Mouse (Mus musculus) ES-CJ7 (cell line): Measurements from ENCODE around the gene Arpc1b.

Experiments
- DNase-seq: peaks from one replicate; pipeline ENCODE4 v3.0.0; 2011; ENCODE audit warnings: low read depth, low spot score

The Arpc1b gene

GRCm38 (mm10) chr5:145161361-145161760 is 47.3 kb downstream of the Arpc1b start:
- DNase-seq = no peak

GRCm38 (mm10) chr5:145164710-145165109 is 50.7 kb downstream of the Arpc1b start:
- DNase-seq = peak; percentile 47

DNA sequence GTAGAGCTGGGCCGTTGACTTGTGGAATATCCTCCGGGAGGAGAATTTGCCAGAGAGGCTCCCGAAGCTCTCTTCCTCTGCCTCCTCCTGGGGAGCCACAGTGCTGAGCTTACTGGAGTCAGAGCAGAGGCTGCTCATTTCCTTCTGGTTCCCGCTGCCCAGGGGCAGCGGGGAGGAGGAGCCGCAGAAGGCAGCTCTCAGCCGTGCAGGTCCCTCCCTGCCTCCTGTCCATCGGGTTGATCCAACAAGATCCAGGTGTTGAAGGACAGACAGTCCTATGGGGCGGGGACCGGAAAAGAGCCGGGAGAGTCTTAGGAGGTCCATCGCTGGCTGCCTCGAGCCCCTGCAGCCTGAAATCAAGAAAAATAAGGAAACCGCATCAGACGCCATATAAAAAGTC is 51.2 kb downstream of the Arpc1b start:
- no peak for DNase-seq

DNA sequence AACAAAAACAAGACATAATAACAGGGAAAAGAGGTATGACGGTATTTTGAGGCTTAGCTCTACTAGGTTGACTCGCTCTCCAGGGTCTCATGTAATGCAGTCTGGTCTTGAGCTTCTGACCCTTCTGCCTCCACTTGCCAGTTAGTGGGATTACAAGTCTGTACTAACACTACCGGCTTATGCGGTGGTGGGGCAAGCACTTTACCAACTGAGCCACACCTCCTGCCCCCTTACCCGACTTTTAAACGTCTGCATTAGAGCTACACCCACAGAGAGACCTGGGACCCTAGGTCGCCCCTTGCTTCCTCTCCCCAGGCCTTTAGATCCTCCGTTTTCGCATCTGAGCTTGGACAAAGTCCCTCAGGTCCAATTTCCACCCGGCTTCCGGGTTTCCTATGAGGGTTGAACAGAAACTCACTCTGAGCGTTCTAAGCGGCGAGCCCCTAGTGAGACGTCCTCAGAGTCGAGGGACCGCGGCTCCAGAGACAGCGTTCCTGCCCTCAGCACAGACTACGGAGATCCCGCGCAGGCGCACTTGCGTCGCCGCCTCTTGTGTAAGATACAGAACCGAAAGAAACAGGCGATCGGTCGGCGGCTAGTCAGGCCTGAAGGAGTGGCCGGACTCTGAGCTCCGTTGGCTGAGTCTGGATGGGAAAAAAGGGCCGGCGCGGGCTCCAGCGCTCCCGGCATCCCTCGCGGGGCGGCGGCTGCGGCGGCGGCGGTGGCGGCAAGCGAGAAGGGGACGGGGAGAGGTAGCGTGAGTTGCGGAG is 52.7 kb downstream of the Arpc1b start, which contains the start of the genes Ptcd1 and Cpsf4:
Ptcd1 (minus strand) TSS at position 573 of the 770 bp plus-strand sequence.
Cpsf4 (plus strand) TSS at position 678 of the 770 bp plus-strand sequence.
- DNase-seq = peak; percentile 99

DNA sequence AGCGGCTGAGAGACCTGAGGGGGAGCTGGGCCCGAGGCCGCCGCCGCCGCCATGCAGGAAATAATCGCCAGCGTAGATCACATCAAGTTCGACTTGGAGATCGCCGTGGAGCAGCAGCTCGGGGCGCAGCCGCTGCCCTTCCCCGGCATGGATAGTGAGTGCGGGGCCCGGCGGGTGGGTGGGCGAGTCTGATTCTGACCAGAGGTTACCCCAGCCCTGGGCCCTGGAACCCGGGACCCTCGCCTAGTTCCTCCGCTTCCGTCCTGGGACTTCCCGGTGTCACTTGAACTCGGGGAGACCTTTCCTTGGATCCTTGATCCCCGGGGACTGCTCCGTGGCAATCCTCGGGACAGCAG is 53.3 kb downstream of the Arpc1b start:
- no peak for DNase-seq

DNA sequence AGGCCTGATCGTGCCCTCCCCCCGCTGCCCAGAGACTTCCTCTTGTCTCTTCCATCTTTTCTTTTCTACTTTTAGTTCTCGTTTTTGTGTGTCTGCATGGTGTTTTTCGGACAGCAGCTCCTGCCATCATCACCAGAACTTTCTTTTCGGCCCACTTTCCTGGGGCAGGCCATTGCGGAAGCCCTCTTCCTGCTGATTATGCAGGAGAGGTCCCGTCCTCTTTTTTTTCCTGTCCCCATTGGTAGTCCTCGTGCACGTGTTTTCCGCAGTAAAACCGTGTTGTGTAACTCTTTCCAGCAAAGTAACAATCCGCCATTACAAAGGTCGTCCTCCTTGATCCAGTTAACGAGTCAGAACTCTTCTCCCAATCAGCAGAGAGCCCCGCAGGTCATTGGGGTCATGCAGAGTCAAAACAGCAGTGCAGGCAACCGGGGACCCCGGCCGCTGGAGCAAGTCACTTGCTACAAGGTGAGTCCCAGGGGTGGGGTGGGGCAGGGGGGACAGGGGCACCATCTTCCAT is 64.5 kb downstream of the Arpc1b start:
- DNase-seq = no peak
